ENCODE assay signal across 9 mouse cellular contexts in the genomic region with DNA sequence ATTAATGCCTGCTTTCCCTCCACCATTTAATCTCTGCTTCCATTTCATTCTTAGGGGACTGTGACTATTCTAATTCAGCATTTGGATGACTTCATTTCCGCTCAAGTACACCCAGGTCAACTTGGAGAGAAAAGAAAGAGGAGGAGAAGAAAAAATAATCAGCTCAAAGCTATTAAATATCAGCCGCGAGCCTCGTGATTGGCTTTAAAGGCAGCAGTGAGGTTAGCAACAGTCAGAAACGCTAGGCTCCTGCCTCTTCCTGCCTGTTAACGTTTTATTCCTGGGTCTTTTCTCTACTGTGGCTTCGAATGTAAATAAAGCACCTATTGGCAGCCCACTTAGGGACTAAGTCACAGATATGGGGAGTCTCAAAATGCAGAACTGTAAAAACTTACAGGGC.
A peak's percentile ranks its signal among the peaks of the same experiment; 100 is the strongest.
DNase-seq lines count a peak whose midpoint lies in the region; ATAC-seq and TF ChIP-seq lines count a peak whose summit lies in the region.
"Had no signal": no experiment of that assay in that cellular context is flagged by ENCODE, and none has a peak within 500 bp of the region (broad histone marks: within the 10 kb centered on the region; RNA-seq: fewer than 3 reads in every experiment).

No protein-coding gene starts in this region.

- H3K79me2 ChIP-seq in heart, adult 2 months (replicated peaks; ENCODE audit: control insufficient read depth, insufficient read depth, low read length), result no peaks in the 10 kb centered on the region

- H3K9me3 ChIP-seq in heart, postnatal 0 days (replicated peaks; ENCODE audit: control insufficient read depth, low read length), result no peaks in the 10 kb centered on the region
- no peaks in the 10 kb centered on the region for H3K9me3 ChIP-seq in midbrain, embryonic 10.5 days (replicated peaks)
- H3K9me3 ChIP-seq: megakaryocyte, embryonic 14.5 days had no signal

- WGBS in heart, adult 2 months, result 6% methylated on average over 7 of the region's 7 CpGs
- WGBS in heart, postnatal 0 days, result 8% methylated on average over 7 of the region's 7 CpGs
- WGBS in midbrain, embryonic 10.5 days, result 4% methylated on average over 7 of the region's 7 CpGs

- no peaks in the 10 kb centered on the region for H3K27me3 ChIP-seq in heart, adult 2 months (ENCODE audit: control insufficient read depth, insufficient read depth, low read length)
- no peaks in the 10 kb centered on the region for H3K27me3 ChIP-seq in heart, postnatal 0 days (ENCODE audit: control insufficient read depth, insufficient read depth, low read length)
- H3K27me3 ChIP-seq in midbrain, embryonic 10.5 days (ENCODE audit: low read depth, poor library complexity, severe bottlenecking), result no peaks in the 10 kb centered on the region
- H3K27me3 ChIP-seq: megakaryocyte, embryonic 14.5 days had no signal

- no peak for TF ChIP-seq POLR2A in heart, adult 2 months (IDR thresholded peaks at IDR 0.05; ENCODE audit: insufficient read depth, low read depth, low read length)

- peaks cover 16% of the 10 kb centered on the region for H3K36me3 ChIP-seq in heart, adult 2 months (ENCODE audit: control insufficient read depth, insufficient read depth, low read length)
- H3K36me3 ChIP-seq in heart, postnatal 0 days (replicated peaks; ENCODE audit: control insufficient read depth, insufficient read depth, low read length), result 0 out of 2 replicates have a peak, but pooled peaks cover 3% of the 10 kb centered on the region
- peaks cover 28% of the 10 kb centered on the region for H3K36me3 ChIP-seq in midbrain, embryonic 10.5 days

- H3K27ac ChIP-seq in heart, adult 2 months, result peak overlapping the region; percentile 75
- peak overlapping the region; percentile 82 for H3K27ac ChIP-seq in heart, postnatal 0 days (ENCODE audit: low read depth)
- peak overlapping the region; percentile 94 for H3K27ac ChIP-seq in midbrain, embryonic 10.5 days (replicated peaks)

- peak overlapping the region; percentile 32 for H3K4me2 ChIP-seq in heart, postnatal 0 days (ENCODE audit: low read depth, low read length)

- peaks cover 24% of the 10 kb centered on the region for H3K4me1 ChIP-seq in heart, adult 2 months (ENCODE audit: control insufficient read depth, insufficient read depth, low read length)
- H3K4me1 ChIP-seq in heart, postnatal 0 days (ENCODE audit: control insufficient read depth, insufficient read depth), result peaks cover 65% of the 10 kb centered on the region
- peaks cover 98% of the 10 kb centered on the region for H3K4me1 ChIP-seq in midbrain, embryonic 10.5 days

- H3K4me3 ChIP-seq in heart, adult 2 months, result peak overlapping the region; percentile 6; the same call in 1 of the 2 replicates
- no peak overlapping the region for H3K4me3 ChIP-seq in heart, postnatal 0 days (ENCODE audit: low read depth, low read length)
- peak overlapping the region; percentile 47 for H3K4me3 ChIP-seq in midbrain, embryonic 10.5 days

- no peak overlapping the region; the same call in 1 of the 2 replicates for H3K9ac ChIP-seq in heart, adult 2 months (ENCODE audit: low read depth, low read length)
- peak overlapping the region; percentile 12; the same call in 1 of the 2 replicates for H3K9ac ChIP-seq in heart, postnatal 0 days (replicated peaks; ENCODE audit: low read depth, low read length)

- intact Hi-C loops in heart, adult 2 months (cut with DNase I), result no loop called here

- ATAC-seq in heart, postnatal 0 days (ENCODE audit: insufficient read depth, low read depth), result no peak
- ATAC-seq in megakaryocyte-erythroid progenitor cell, adult 5-6 weeks (replicated peaks; ENCODE audit: low FRiP score, low TSS enrichment, poor library complexity, severe bottlenecking), result no peak

- DNase-seq in heart, adult 2 months, result peak in 1 of 2 experiments; percentile 29
- DNase-seq in heart, postnatal 4 days, result no peak
- peak; percentile 45 for DNase-seq in Muller cell, postnatal 12 days (ENCODE audit: inconsistent ontology term)
- peak; percentile 50 for DNase-seq in heart, postnatal 0 days (ENCODE audit: low spot score)
- DNase-seq in midbrain, embryonic 10.5 days (ENCODE audit: low spot score), result peak; percentile 49
- no peak for DNase-seq in urinary bladder, postnatal 25 days (ENCODE audit: low spot score)
- no peak for DNase-seq in T-cell, adult 2 months (ENCODE audit: low spot score)

- TF ChIP-seq EP300 in heart, adult 2 months (IDR thresholded peaks at IDR 0.05; ENCODE audit: insufficient read depth, low read depth, low read length), result no peak
- TF ChIP-seq EP300 in heart, postnatal 0 days (IDR thresholded peaks at IDR 0.05; ENCODE audit: low read depth), result no peak

- no peak for TF ChIP-seq CTCF in heart, adult 2 months (IDR thresholded peaks at IDR 0.05)
- TF ChIP-seq CTCF in heart, postnatal 0 days (IDR thresholded peaks at IDR 0.05; ENCODE audit: low read depth), result no peak

Comparison
In these comparisons a context has a peak if more than half of its experiments do, and no peak if none do; other contexts are left out.
1. DNase-seq: peak in Muller cell, postnatal 12 days (single experiment), heart, postnatal 0 days (single experiment) and midbrain, embryonic 10.5 days (single experiment); none in heart, postnatal 4 days (single experiment), urinary bladder, postnatal 25 days (single experiment) and T-cell, adult 2 months (single experiment).
2. Peak in every context shown above with its lines, with median percentiles within 50 percentile points of each other: H3K27ac ChIP-seq.